Mouse (Mus musculus) hindbrain, embryonic 11.5 days (tissue): ENCODE results near the gene Mrfap1. TPM values are rescaled to one million over a fixed set of nuclear protein-coding genes. Genes with fewer than 3 reads are reported as not detected.

Experiments
- ATAC-seq: fragments of 200-750 bp; cut with Nextera tagmentation; 2 replicates; pipeline ENCODE4 v1.8.0; 2017; ENCODE audit warnings: mild to moderate bottlenecking, moderate TSS enrichment, moderate library complexity; ENCODE audit not compliant: low FRiP score
- DNase-seq: peaks from one replicate; pipeline ENCODE4 v3.0.0-alpha.2; 2015; ENCODE audit warnings: low spot score
- H3K27ac ChIP-seq: fragments of 300-500 bp; sonication (generic); 2 replicates; pipeline ENCODE4 v1.5.1; 2014; ENCODE audit warnings: mild to moderate bottlenecking, low read depth, low read length
- H3K27me3 ChIP-seq: fragments of 300-500 bp; sonication (generic); 2 replicates; pipeline ENCODE4 v1.6.1; 2014; ENCODE audit warnings: mild to moderate bottlenecking, low read length, moderate library complexity, mixed read lengths; ENCODE audit not compliant: control insufficient read depth, insufficient read depth
- H3K36me3 ChIP-seq: fragments of 300-500 bp; sonication (generic); 2 replicates; pipeline ENCODE4 v1.6.1; 2014; ENCODE audit warnings: mild to moderate bottlenecking, low read length, moderate library complexity, mixed read lengths; ENCODE audit not compliant: control insufficient read depth, insufficient read depth
- H3K4me1 ChIP-seq: fragments of 300-500 bp; sonication (generic); replicated peaks from 2 replicates; pipeline ENCODE4 v1.6.1; 2014; ENCODE audit warnings: low read length, mixed read lengths; ENCODE audit not compliant: control insufficient read depth, insufficient read depth
- H3K4me2 ChIP-seq: fragments of 300-500 bp; sonication (generic); replicated peaks from 2 replicates; pipeline ENCODE4 v1.6.1; 2014; ENCODE audit warnings: mild to moderate bottlenecking, low read depth, low read length
- H3K4me3 ChIP-seq: fragments of 300-500 bp; sonication (generic); 2 replicates; pipeline ENCODE4 v1.5.1; 2014; ENCODE audit warnings: low read depth, low read length
- H3K9ac ChIP-seq: fragments of 300-500 bp; sonication (generic); 2 replicates; pipeline ENCODE4 v1.6.1; 2014; ENCODE audit warnings: low read depth, low read length
- H3K9me3 ChIP-seq: fragments of 300-500 bp; sonication (generic); 2 replicates; pipeline ENCODE4 v1.6.1; 2016; ENCODE audit warnings: low read length; ENCODE audit not compliant: control insufficient read depth
- WGBS: fragments of 180-500 bp; shearing (Covaris S2); extraction: QIAGEN DNeasy Blood & Tissue Kit; methylation state at CpG from one replicate; pipeline ENCODE4 v1.1.7; 2014; 5-methylcytosine and 5-hydroxymethylcytosine counted together
- polyA plus RNA-seq: library from polyadenylated mRNA; unstranded; fragments of >200 nt; fragmentation: Nextera tagmentation; extraction: Ambion mirVana; gene quantifications from 2 replicates; pipeline ENCODE4 v1.2.1, GENCODE M21; 2014

Mrfap1 gene
- polyA plus RNA-seq, 1 experiment from 2014 or later: 574 TPM

DNA sequence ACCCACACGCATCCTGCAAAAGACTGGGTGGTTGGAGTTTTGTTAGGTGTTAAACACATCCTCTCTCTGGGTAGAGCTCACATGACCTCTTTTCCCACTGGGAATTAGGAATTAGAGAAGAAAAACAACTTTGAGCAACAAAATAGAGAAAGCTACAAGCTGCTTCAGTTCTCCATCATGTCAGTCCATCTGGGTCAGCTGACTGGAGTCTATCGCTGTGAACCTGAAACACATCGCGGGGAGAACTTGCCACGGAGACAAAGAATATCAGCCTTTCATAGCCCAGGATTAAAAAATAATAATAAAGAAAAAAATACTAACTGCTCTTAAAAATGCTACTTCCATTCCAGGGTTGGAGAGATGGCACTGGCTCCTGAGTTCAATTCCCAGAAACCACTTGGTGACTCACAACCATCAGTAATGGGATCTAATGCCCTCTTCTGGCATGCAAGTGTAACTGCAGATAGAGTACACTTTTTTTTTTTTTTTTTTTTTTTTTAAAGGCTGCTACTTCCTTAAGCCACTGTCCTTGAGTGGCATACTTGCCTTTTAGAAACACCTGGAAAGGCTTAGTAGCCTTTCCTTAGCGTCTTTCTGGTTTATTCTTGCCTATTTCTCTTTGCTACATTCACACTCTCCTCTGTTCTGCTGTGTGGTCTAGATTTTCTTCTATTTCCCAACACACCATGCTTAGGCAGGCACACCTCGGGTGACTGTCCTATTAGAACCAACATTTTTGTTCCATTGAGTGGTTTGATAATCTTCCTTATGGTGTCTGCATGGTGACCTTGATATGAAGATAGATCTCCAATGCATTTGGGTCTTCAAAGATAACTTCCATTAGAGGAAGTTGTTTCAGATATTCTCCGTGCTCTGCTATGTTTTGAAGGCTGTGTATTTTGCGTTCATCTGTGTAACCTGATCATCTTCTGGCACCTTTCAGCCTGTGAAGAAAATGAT lies 46.2 kb downstream of the Mrfap1 start:
- no peaks in the 10 kb centered on the region for H3K27me3 ChIP-seq

DNA sequence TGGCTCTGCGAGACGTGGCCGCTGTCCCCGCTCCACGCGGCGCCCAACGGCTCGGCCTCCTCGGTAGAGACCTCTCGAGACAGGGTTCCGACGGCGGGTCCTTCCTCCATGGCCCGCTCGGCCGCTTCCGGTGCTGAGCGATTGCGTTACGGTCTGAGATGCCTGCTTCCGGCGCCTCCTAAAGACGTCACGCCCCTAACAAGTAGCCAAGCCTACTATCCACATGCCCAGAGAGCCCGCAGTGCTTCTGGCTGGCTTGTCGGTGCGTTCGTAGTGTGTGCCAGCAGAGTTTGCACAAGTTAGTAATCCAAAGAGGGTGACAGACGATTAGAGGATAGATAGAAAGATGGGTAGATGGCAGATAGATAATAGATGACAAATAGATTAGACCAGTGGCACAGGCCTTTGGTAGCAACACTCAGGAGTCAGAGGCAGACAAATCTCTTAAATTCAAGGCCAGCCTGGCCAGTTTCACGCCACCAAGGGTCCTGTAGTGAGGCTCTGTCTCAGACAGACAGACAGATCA lies 48.0 kb downstream of the Mrfap1 start, which contains the start of gene Bloc1s4:
Gene Bloc1s4, minus strand, starts transcription at position 115 of the 526 bp plus-strand sequence.
- WGBS: 6% methylated on average over 30 of the region's 31 CpGs
- Histone ChIP-seq H3K36me3 (no peaks in the 10 kb centered on the region), H3K4me1 (peaks cover 3% of the 10 kb centered on the region; the same call in 1 of the 2 replicates), H3K27me3 (no peaks in the 10 kb centered on the region), H3K9ac (peak within 1 kb of the TSS; percentile 85), H3K4me3 (peak within 1 kb of the TSS; percentile 99), H3K9me3 (no peaks in the 10 kb centered on the region), H3K4me2 (peak within 1 kb of the TSS; percentile 97), H3K27ac (no peak within 1 kb of the TSS)
- ATAC-seq: peak; percentile 94
- DNase-seq: peak; percentile 97

More for the DNA sequence above, 46.2 kb downstream of the Mrfap1 start:
- Histone ChIP-seq H3K36me3 (no peaks in the 10 kb centered on the region), H3K4me3 (no peak overlapping the region), H3K9ac (no peak overlapping the region), H3K9me3 (no peaks in the 10 kb centered on the region), H3K4me2 (no peak overlapping the region), H3K27ac (no peak overlapping the region), H3K4me1 (peaks cover 3% of the 10 kb centered on the region; the same call in 1 of the 2 replicates)
- ATAC-seq: no peak
- no peak for DNase-seq
- 75% methylated on average over 9 of the region's 9 CpGs for WGBS

DNA sequence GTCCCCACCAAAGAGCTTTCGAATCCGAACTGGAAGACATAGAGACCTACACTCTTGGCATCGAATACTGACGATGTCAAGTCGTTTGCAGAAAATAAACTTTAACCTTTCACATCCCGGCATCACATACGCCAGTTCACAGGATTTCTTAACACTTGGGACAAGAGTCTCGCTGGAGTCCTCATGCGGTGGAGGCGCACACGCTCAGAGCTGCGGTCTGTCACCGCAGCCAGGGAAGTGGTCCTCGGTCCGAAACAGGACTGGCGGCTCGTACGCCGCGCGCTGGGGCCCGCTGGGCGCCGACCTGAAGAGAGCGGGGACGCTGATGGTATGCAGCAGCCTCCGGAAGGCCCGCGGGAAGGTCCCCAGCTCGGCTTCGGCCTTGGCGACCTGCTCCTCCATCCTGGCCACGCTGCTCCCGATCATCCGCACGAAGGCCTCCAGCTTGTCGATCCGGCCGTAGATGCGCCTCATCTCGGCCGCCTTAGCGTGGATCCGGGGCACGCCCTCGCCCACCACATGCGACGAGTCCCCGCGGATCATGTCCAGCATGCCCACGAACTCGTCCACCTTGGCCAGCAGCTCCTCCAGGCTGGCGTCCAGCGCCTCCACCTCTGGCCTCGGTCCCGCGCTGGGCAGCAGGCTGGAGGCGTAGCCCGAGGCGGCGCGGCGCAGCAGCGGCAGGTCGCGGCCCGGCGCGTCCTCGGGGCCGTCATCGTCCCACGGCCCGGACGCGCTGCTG lies 48.6 kb downstream of the Mrfap1 start:
- Histone ChIP-seq H3K4me1 (peaks cover 3% of the 10 kb centered on the region; the same call in 1 of the 2 replicates), H3K36me3 (no peaks in the 10 kb centered on the region), H3K4me3 (peak overlapping the region; percentile 99), H3K9ac (peak overlapping the region; percentile 85), H3K4me2 (peak overlapping the region; percentile 97), H3K27ac (no peak overlapping the region), H3K9me3 (no peaks in the 10 kb centered on the region), H3K27me3 (no peaks in the 10 kb centered on the region)
- no peak for DNase-seq
- WGBS: 3% methylated on average over 70 of the region's 76 CpGs
- ATAC-seq: peak; percentile 75

DNA sequence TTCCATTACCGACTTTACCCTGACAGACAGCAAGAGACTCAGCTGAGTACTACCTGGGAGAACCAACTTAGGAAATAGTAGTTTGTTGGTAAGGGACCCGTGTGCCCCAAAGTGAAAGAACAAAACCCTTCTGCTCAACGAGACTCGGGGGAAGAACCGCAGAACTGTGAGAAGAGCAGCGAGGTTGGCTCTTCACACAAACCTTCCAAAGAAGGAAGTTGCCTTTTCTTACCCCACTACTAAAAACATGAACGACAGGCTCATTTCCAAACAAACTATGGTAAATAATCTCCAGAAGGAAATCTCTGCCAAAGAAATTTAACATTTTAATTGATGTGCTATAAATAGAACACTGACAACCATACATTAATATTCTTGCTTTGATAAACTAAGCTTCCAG lies 49.5 kb downstream of the Mrfap1 start:
- Histone ChIP-seq H3K27ac (no peak overlapping the region), H3K9me3 (no peaks in the 10 kb centered on the region), H3K9ac (no peak overlapping the region), H3K36me3 (no peaks in the 10 kb centered on the region), H3K4me1 (peaks cover 3% of the 10 kb centered on the region; the same call in 1 of the 2 replicates), H3K4me2 (no peak overlapping the region), H3K4me3 (peak overlapping the region; percentile 99), H3K27me3 (no peaks in the 10 kb centered on the region)
- no peak for ATAC-seq
- DNase-seq: no peak
- 89% methylated on average over 7 of the region's 7 CpGs for WGBS

Other genes with a start within 250 kb of the Mrfap1 start
- 38.3 and 41.4 TPM in 2 replicates for gene Tbc1d14, start 203.5 kb downstream of the Mrfap1 start, polyA plus RNA-seq
- gene D5Ertd579e, start 100.7 kb downstream of the Mrfap1 start, polyA plus RNA-seq: 34.4 and 35.4 TPM in 2 replicates
- gene Bloc1s4, start 48.1 kb downstream of the Mrfap1 start, polyA plus RNA-seq: 21.0 and 24.4 TPM in 2 replicates
- gene Man2b2, start 33.9 kb upstream of the Mrfap1 start, polyA plus RNA-seq: 10.4 and 12.2 TPM in 2 replicates
- 1.9 and 3.3 TPM in 2 replicates for gene Ppp2r2c, start 71.7 kb upstream of the Mrfap1 start, polyA plus RNA-seq
- gene Wfs1, start 192.4 kb upstream of the Mrfap1 start, polyA plus RNA-seq: 6.0 and 7.0 TPM in 2 replicates